Mouse (Mus musculus): ENCODE measurements around the gene Auts2. TPM values are rescaled to one million over a fixed set of nuclear protein-coding genes. Genes with fewer than 3 reads are reported as not detected.

The Auts2 gene
- polyA plus RNA-seq, 1 experiment from 2014 or later, result 53.4 TPM

- ATAC-seq (ENCODE audit: insufficient number of reproducible peaks, low FRiP score, low TSS enrichment, low read depth) (no peak), DNase-seq (ENCODE audit: low spot score) (no peak)
- Histone ChIP-seq H3K36me3 (ENCODE audit: control insufficient read depth, insufficient read depth, low read length) (no peaks in the 10 kb centered on the region), H3K27me3 (ENCODE audit: control insufficient read depth, insufficient read depth, low read length) (no peaks in the 10 kb centered on the region), H3K9me3 (ENCODE audit: control insufficient read depth, low read length) (no peaks in the 10 kb centered on the region), H3K27ac (replicated peaks; ENCODE audit: low read depth, low read length) (no peak overlapping the region), H3K9ac (ENCODE audit: low read length) (no peak overlapping the region), H3K4me3 (ENCODE audit: low read depth, low read length) (no peak overlapping the region), H3K4me1 (ENCODE audit: control insufficient read depth, insufficient read depth, low read length) (peaks cover 6% of the 10 kb centered on the region; the same call in 1 of the 2 replicates), H3K4me2 (ENCODE audit: low read depth, severe bottlenecking) (no peak overlapping the region)
- WGBS, result 84% methylated on average over 2 of the region's 2 CpGs
Measured at GRCm38 (mm10) chr5:131806350-131806749, 736.8 kb downstream of the Auts2 start.

- peaks cover 6% of the 10 kb centered on the region; the same call in 1 of the 2 replicates for H3K4me1 ChIP-seq (ENCODE audit: control insufficient read depth, insufficient read depth, low read length)
- no peak overlapping the region for H3K27ac ChIP-seq (replicated peaks; ENCODE audit: low read depth, low read length)
- no peaks in the 10 kb centered on the region for H3K9me3 ChIP-seq (ENCODE audit: control insufficient read depth, low read length)
Measured at GRCm38 (mm10) chr5:131805277-131805676, 737.9 kb downstream of the Auts2 start.

GRCm38 (mm10) chr5:131803609-131804008 is 739.5 kb downstream of the Auts2 start:
- peaks cover 6% of the 10 kb centered on the region; the same call in 1 of the 2 replicates for H3K4me1 ChIP-seq (ENCODE audit: control insufficient read depth, insufficient read depth, low read length)
- DNase-seq (ENCODE audit: low spot score) (no peak), ATAC-seq (ENCODE audit: insufficient number of reproducible peaks, low FRiP score, low TSS enrichment, low read depth) (no peak)
- H3K27ac ChIP-seq (replicated peaks; ENCODE audit: low read depth, low read length), result no peak overlapping the region
- no peak overlapping the region for H3K9ac ChIP-seq (ENCODE audit: low read length)
- H3K4me2 ChIP-seq (ENCODE audit: low read depth, severe bottlenecking), result no peak overlapping the region
- no peaks in the 10 kb centered on the region for H3K9me3 ChIP-seq (ENCODE audit: control insufficient read depth, low read length)
- no peaks in the 10 kb centered on the region for H3K27me3 ChIP-seq (ENCODE audit: control insufficient read depth, insufficient read depth, low read length)
- 59% methylated on average over 10 of the region's 10 CpGs for WGBS
- H3K36me3 ChIP-seq (ENCODE audit: control insufficient read depth, insufficient read depth, low read length), result no peaks in the 10 kb centered on the region
- no peak overlapping the region for H3K4me3 ChIP-seq (ENCODE audit: low read depth, low read length)

More at GRCm38 (mm10) chr5:131805277-131805676, 737.9 kb downstream of the Auts2 start:
- no peak overlapping the region for H3K4me3 ChIP-seq (ENCODE audit: low read depth, low read length)
- no peak for DNase-seq (ENCODE audit: low spot score)
- WGBS, result 83% methylated on average over 4 of the region's 4 CpGs
- no peak overlapping the region for H3K9ac ChIP-seq (ENCODE audit: low read length)
- no peak overlapping the region for H3K4me2 ChIP-seq (ENCODE audit: low read depth, severe bottlenecking)
- no peak for ATAC-seq (ENCODE audit: insufficient number of reproducible peaks, low FRiP score, low TSS enrichment, low read depth)
- H3K27me3 ChIP-seq (ENCODE audit: control insufficient read depth, insufficient read depth, low read length), result no peaks in the 10 kb centered on the region
- H3K36me3 ChIP-seq (ENCODE audit: control insufficient read depth, insufficient read depth, low read length), result no peaks in the 10 kb centered on the region

- WGBS, result 38% methylated on average over 6 of the region's 6 CpGs
- peaks cover 6% of the 10 kb centered on the region; the same call in 1 of the 2 replicates for H3K4me1 ChIP-seq (ENCODE audit: control insufficient read depth, insufficient read depth, low read length)
- H3K36me3 ChIP-seq (ENCODE audit: control insufficient read depth, insufficient read depth, low read length), result no peaks in the 10 kb centered on the region
- no peak overlapping the region for H3K27ac ChIP-seq (replicated peaks; ENCODE audit: low read depth, low read length)
- H3K27me3 ChIP-seq (ENCODE audit: control insufficient read depth, insufficient read depth, low read length), result no peaks in the 10 kb centered on the region
- no peak overlapping the region for H3K4me2 ChIP-seq (ENCODE audit: low read depth, severe bottlenecking)
- ATAC-seq (ENCODE audit: insufficient number of reproducible peaks, low FRiP score, low TSS enrichment, low read depth), result 0 out of 2 replicates have a peak, but pooled peaks have one; percentile 44
- no peaks in the 10 kb centered on the region for H3K9me3 ChIP-seq (ENCODE audit: control insufficient read depth, low read length)
- no peak overlapping the region for H3K4me3 ChIP-seq (ENCODE audit: low read depth, low read length)
- DNase-seq (ENCODE audit: low spot score), result no peak
- no peak overlapping the region for H3K9ac ChIP-seq (ENCODE audit: low read length)
Measured at GRCm38 (mm10) chr5:131802340-131803036, 740.7 kb downstream of the Auts2 start.

- no peak overlapping the region for H3K27ac ChIP-seq (replicated peaks; ENCODE audit: low read depth, low read length)
- H3K9ac ChIP-seq (ENCODE audit: low read length), result no peak overlapping the region
- no peak for DNase-seq (ENCODE audit: low spot score)
- no peak overlapping the region for H3K4me2 ChIP-seq (ENCODE audit: low read depth, severe bottlenecking)
- WGBS, result 70% methylated on average over 6 of the region's 6 CpGs
- no peaks in the 10 kb centered on the region for H3K27me3 ChIP-seq (ENCODE audit: control insufficient read depth, insufficient read depth, low read length)
- no peaks in the 10 kb centered on the region for H3K9me3 ChIP-seq (ENCODE audit: control insufficient read depth, low read length)
- H3K4me1 ChIP-seq (ENCODE audit: control insufficient read depth, insufficient read depth, low read length), result peaks cover 6% of the 10 kb centered on the region; the same call in 1 of the 2 replicates
- ATAC-seq (ENCODE audit: insufficient number of reproducible peaks, low FRiP score, low TSS enrichment, low read depth), result no peak
- no peak overlapping the region for H3K4me3 ChIP-seq (ENCODE audit: low read depth, low read length)
- H3K36me3 ChIP-seq (ENCODE audit: control insufficient read depth, insufficient read depth, low read length), result no peaks in the 10 kb centered on the region
Measured at GRCm38 (mm10) chr5:131801924-131802323, 741.2 kb downstream of the Auts2 start.

- ATAC-seq (ENCODE audit: insufficient number of reproducible peaks, low FRiP score, low TSS enrichment, low read depth) (no peak), DNase-seq (ENCODE audit: low spot score) (no peak)
- Histone ChIP-seq H3K27me3 (ENCODE audit: control insufficient read depth, insufficient read depth, low read length) (no peaks in the 10 kb centered on the region), H3K4me2 (ENCODE audit: low read depth, severe bottlenecking) (no peak overlapping the region), H3K4me1 (ENCODE audit: control insufficient read depth, insufficient read depth, low read length) (peaks cover 14% of the 10 kb centered on the region), H3K27ac (replicated peaks; ENCODE audit: low read depth, low read length) (no peak overlapping the region), H3K9ac (ENCODE audit: low read length) (no peak overlapping the region), H3K9me3 (ENCODE audit: control insufficient read depth, low read length) (no peaks in the 10 kb centered on the region), H3K4me3 (ENCODE audit: low read depth, low read length) (no peak overlapping the region), H3K36me3 (ENCODE audit: control insufficient read depth, insufficient read depth, low read length) (no peaks in the 10 kb centered on the region)
- 76% methylated on average over 5 of the region's 5 CpGs for WGBS
Measured at GRCm38 (mm10) chr5:131798373-131798772, 744.8 kb downstream of the Auts2 start.

GRCm38 (mm10) chr5:131797044-131797443 is 746.1 kb downstream of the Auts2 start:
- Histone ChIP-seq H3K4me1 (ENCODE audit: control insufficient read depth, insufficient read depth, low read length) (peaks cover 9% of the 10 kb centered on the region), H3K27ac (replicated peaks; ENCODE audit: low read depth, low read length) (no peak overlapping the region), H3K27me3 (ENCODE audit: control insufficient read depth, insufficient read depth, low read length) (no peaks in the 10 kb centered on the region), H3K4me2 (ENCODE audit: low read depth, severe bottlenecking) (no peak overlapping the region), H3K4me3 (ENCODE audit: low read depth, low read length) (no peak overlapping the region), H3K9me3 (ENCODE audit: control insufficient read depth, low read length) (no peaks in the 10 kb centered on the region), H3K9ac (ENCODE audit: low read length) (no peak overlapping the region), H3K36me3 (ENCODE audit: control insufficient read depth, insufficient read depth, low read length) (no peaks in the 10 kb centered on the region)
- ATAC-seq (ENCODE audit: insufficient number of reproducible peaks, low FRiP score, low TSS enrichment, low read depth), result no peak
- DNase-seq (ENCODE audit: low spot score), result no peak

- H3K27me3 ChIP-seq (ENCODE audit: control insufficient read depth, insufficient read depth, low read length), result no peaks in the 10 kb centered on the region
- WGBS, result 33% methylated on average over 18 of the region's 18 CpGs
- H3K9ac ChIP-seq (ENCODE audit: low read length), result no peak overlapping the region
- DNase-seq (ENCODE audit: low spot score) (no peak), ATAC-seq (ENCODE audit: insufficient number of reproducible peaks, low FRiP score, low TSS enrichment, low read depth) (no peak)
- no peak overlapping the region for H3K27ac ChIP-seq (replicated peaks; ENCODE audit: low read depth, low read length)
- H3K4me3 ChIP-seq (ENCODE audit: low read depth, low read length), result no peak overlapping the region
- no peaks in the 10 kb centered on the region for H3K36me3 ChIP-seq (ENCODE audit: control insufficient read depth, insufficient read depth, low read length)
- peaks cover 11% of the 10 kb centered on the region for H3K4me1 ChIP-seq (ENCODE audit: control insufficient read depth, insufficient read depth, low read length)
- H3K9me3 ChIP-seq (ENCODE audit: control insufficient read depth, low read length), result no peaks in the 10 kb centered on the region
- H3K4me2 ChIP-seq (ENCODE audit: low read depth, severe bottlenecking), result no peak overlapping the region
Measured at GRCm38 (mm10) chr5:131794411-131795133, 748.6 kb downstream of the Auts2 start.

Data from limb, embryonic 11.5 days (tissue).